ENCODE assay signal across 33 mouse cellular contexts in the genomic region with DNA sequence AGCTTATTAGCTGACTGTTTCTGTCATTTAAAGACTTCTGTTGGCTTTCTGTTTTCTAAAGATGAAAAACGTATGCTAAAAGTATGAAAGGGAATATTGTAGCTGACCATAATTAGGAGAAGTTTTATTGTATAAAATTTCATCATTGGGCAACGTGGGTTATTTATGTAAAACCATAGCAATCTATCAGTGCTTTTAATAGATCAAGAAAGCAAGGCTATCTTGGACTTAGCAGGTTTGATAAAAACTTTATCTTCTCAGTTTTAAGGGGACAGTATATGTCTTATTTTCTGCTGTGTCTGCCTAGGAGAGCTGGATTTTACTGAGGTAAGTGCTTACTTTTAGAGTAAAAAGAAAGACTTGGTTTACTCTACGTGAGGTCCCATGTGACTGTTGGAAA.
"Had no signal": no experiment of that assay in that cellular context is flagged by ENCODE, and none has a peak within 500 bp of the region (broad histone marks: within the 10 kb centered on the region; RNA-seq: fewer than 3 reads in every experiment).

No protein-coding gene starts in this region.

- DNase-seq: heart, postnatal 10 days; heart, postnatal 14 days; heart, postnatal 36 days; heart, postnatal 4 days; kidney, adult 11 months; kidney, adult 18-20 months; kidney, adult 8-10 months; kidney, adult 9 months; kidney, postnatal 10 days; kidney, postnatal 14 days; kidney, postnatal 25 days; kidney, postnatal 36 days; kidney, postnatal 4 days; layer of hippocampus, adult 9-11 months; layer of hippocampus, postnatal 36 days had no signal

- H3K27me3 ChIP-seq: heart, embryonic 12.5 days; heart, embryonic 13.5 days; heart, embryonic 15.5 days; hindbrain, embryonic 12.5 days; hindbrain, embryonic 13.5 days; hindbrain, embryonic 15.5 days; intestine, embryonic 15.5 days; kidney, embryonic 15.5 days had no signal

- H3K27ac ChIP-seq: heart, embryonic 10.5 days; heart, embryonic 13.5 days; heart, embryonic 15.5 days; hindbrain, embryonic 10.5 days; hindbrain, embryonic 12.5 days; hindbrain, embryonic 13.5 days; hindbrain, embryonic 14.5 days; hindbrain, embryonic 15.5 days; hindbrain, postnatal 0 days; intestine, embryonic 15.5 days; kidney, embryonic 15.5 days; kidney, postnatal 0 days; layer of hippocampus, adult 2 months; left cerebral cortex, adult 2 months had no signal

- H3K4me3 ChIP-seq: heart, embryonic 10.5 days; heart, embryonic 12.5 days; heart, embryonic 13.5 days; heart, embryonic 15.5 days; hindbrain, embryonic 10.5 days; hindbrain, embryonic 12.5 days; hindbrain, embryonic 13.5 days; hindbrain, embryonic 15.5 days; intestine, embryonic 15.5 days; kidney, embryonic 15.5 days; layer of hippocampus, adult 2 months; left cerebral cortex, adult 2 months had no signal

- H3K4me2 ChIP-seq: heart, embryonic 11.5 days; heart, embryonic 12.5 days; heart, embryonic 13.5 days; heart, embryonic 15.5 days; hindbrain, embryonic 12.5 days; hindbrain, embryonic 13.5 days; hindbrain, embryonic 14.5 days; hindbrain, embryonic 15.5 days; intestine, embryonic 15.5 days; kidney, embryonic 15.5 days had no signal

- H3K4me1 ChIP-seq: hindbrain, embryonic 15.5 days had no signal

- H3K36me3 ChIP-seq: heart, embryonic 10.5 days; heart, embryonic 12.5 days; heart, embryonic 13.5 days; heart, embryonic 15.5 days; hindbrain, embryonic 13.5 days; hindbrain, embryonic 15.5 days; intestine, embryonic 15.5 days had no signal

- H3K9me3 ChIP-seq: heart, embryonic 10.5 days; heart, embryonic 12.5 days; heart, embryonic 13.5 days; heart, embryonic 15.5 days; hindbrain, embryonic 10.5 days; hindbrain, embryonic 12.5 days; hindbrain, embryonic 13.5 days; hindbrain, embryonic 15.5 days; intestine, embryonic 15.5 days; kidney, embryonic 15.5 days had no signal

- H3K9ac ChIP-seq: heart, embryonic 12.5 days; heart, embryonic 13.5 days; heart, embryonic 15.5 days; hindbrain, embryonic 12.5 days; hindbrain, embryonic 13.5 days; hindbrain, embryonic 14.5 days; hindbrain, embryonic 15.5 days; intestine, embryonic 15.5 days; kidney, embryonic 15.5 days had no signal

- ATAC-seq: hindbrain, postnatal 0 days; intestine, embryonic 15.5 days; intestine, embryonic 16.5 days; intestine, postnatal 0 days had no signal
